Mouse (Mus musculus): Measurements from ENCODE around the gene Cntnap2. TPM values are rescaled to one million over a fixed set of nuclear protein-coding genes. Genes with fewer than 3 reads are reported as not detected.

Gene Cntnap2
- total and polyA plus RNA-seq, 3 experiments: 0.05 TPM; not detected in 2

DNA sequence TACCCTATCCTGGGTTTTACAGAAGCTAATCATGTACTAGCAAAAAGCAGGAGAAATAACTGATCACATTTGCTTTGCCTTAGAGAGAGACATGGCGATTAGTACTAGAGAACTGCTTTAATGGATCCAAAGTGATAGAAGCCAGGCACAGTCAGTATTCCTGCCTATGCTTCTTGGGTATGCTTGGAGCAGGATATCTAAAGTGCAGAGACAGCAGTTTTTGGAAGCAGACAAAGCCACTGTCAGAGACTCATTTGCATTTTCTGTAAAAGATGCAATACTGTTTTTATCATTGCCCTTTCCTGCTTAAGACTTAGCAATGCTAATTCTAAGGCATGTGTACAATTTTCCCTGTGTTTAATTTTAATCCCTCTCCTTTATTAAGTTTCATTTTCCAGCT lies 1637.0 kb downstream of the Cntnap2 start:
- no peak for ATAC-seq (ENCODE audit: extremely low read depth, insufficient number of reproducible peaks, low FRiP score, poor library complexity, severe bottlenecking)
- DNase-seq (ENCODE audit: low spot score): no peak
- Histone ChIP-seq H3K36me3 (replicated peaks) (no peaks in the 10 kb centered on the region), H3K27me3 (ENCODE audit: insufficient read depth, low read length) (no peaks in the 10 kb centered on the region), H3K4me3 (ENCODE audit: low read depth, low read length) (no peak overlapping the region), H3K9me3 (replicated peaks) (no peaks in the 10 kb centered on the region), H3K4me1 (ENCODE audit: insufficient read depth, low read depth, low read length) (no peaks in the 10 kb centered on the region)
- TF ChIP-seq TAL1 (conservative IDR thresholded peaks at IDR 0.05; ENCODE audit: low read depth, low read length) (no peak), GATA2 (IDR thresholded peaks at IDR 0.05; ENCODE audit: borderline replicate concordance, low read depth, low read length) (no peak), POLR2AphosphoS5 (IDR thresholded peaks at IDR 0.05; ENCODE audit: insufficient replicate concordance, low read depth, low read length) (no peak), GATA1 (IDR thresholded peaks at IDR 0.05; ENCODE audit: borderline replicate concordance, low read length) (no peak), CTCF (IDR thresholded peaks at IDR 0.05; ENCODE audit: low read depth, low read length) (no peak)

- Histone ChIP-seq H3K4me3 (ENCODE audit: low read depth, low read length) (no peak overlapping the region), H3K27me3 (ENCODE audit: insufficient read depth, low read length) (no peaks in the 10 kb centered on the region), H3K9me3 (replicated peaks) (no peaks in the 10 kb centered on the region), H3K36me3 (replicated peaks) (no peaks in the 10 kb centered on the region), H3K4me1 (ENCODE audit: insufficient read depth, low read depth, low read length) (no peaks in the 10 kb centered on the region)
- DNase-seq (ENCODE audit: low spot score) (no peak), ATAC-seq (ENCODE audit: extremely low read depth, insufficient number of reproducible peaks, low FRiP score, poor library complexity, severe bottlenecking) (no peak)
- no peak for TF ChIP-seq CTCF (IDR thresholded peaks at IDR 0.05; ENCODE audit: low read depth, low read length)
These were observed 1640.2 kb downstream of the Cntnap2 start for GRCm38 (mm10) chr6:46699343-46699742.

DNA sequence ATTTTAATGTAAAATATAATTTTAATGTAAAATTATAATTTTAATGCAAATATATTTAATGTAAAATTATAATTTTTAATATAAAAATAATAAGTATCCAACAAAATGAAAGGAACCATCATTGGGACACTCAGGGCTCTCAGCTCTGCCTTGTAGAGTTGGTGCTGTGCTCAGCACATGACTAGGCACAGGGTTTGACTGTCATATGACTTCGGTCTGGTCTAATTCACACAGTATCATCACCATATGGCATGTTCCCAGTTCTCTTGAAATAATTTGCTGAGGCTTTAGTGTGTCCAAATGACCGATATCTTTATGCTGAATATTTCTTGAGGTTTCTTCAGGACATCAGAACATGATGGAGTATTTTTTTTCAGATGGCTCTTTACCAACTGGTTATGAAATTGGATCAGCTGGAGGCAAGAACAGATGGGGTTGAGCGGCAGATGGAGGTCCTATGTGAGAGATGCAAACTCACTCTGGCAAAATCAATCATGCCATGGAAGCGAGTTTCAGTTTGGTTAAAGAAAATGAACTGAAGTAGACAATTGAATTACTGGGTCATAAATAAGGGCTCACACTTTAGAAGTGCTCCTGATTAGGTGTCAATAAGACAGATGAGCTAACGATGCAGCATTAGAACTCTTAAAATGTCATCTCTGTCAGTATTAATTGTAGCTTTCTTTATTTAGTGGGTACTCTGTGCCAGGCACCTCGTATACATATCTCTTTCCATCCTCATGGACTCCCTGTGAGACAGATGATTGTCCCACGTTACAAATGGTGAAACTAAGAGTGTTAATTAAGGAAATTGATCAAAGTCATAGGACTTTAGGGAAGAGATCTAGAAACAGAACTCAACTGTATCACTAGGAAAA lies 1645.4 kb downstream of the Cntnap2 start:
- Histone ChIP-seq H3K27me3 (ENCODE audit: insufficient read depth, low read length) (no peaks in the 10 kb centered on the region), H3K9me3 (replicated peaks) (no peaks in the 10 kb centered on the region), H3K36me3 (replicated peaks) (no peaks in the 10 kb centered on the region), H3K4me1 (ENCODE audit: insufficient read depth, low read depth, low read length) (no peaks in the 10 kb centered on the region), H3K4me3 (ENCODE audit: low read depth, low read length) (no peak overlapping the region)
- TF ChIP-seq POLR2AphosphoS5 (IDR thresholded peaks at IDR 0.05; ENCODE audit: insufficient replicate concordance, low read depth, low read length) (no peak), CTCF (IDR thresholded peaks at IDR 0.05; ENCODE audit: low read depth, low read length) (no peak), GATA2 (IDR thresholded peaks at IDR 0.05; ENCODE audit: borderline replicate concordance, low read depth, low read length) (no peak), TAL1 (conservative IDR thresholded peaks at IDR 0.05; ENCODE audit: low read depth, low read length) (no peak), GATA1 (IDR thresholded peaks at IDR 0.05; ENCODE audit: borderline replicate concordance, low read length) (no peak)
- ATAC-seq (ENCODE audit: extremely low read depth, insufficient number of reproducible peaks, low FRiP score, poor library complexity, severe bottlenecking) (no peak), DNase-seq (ENCODE audit: low spot score) (no peak)

GRCm38 (mm10) chr6:46705926-46706325 lies 1646.8 kb downstream of the Cntnap2 start:
- Histone ChIP-seq H3K27me3 (ENCODE audit: insufficient read depth, low read length) (no peaks in the 10 kb centered on the region), H3K4me1 (ENCODE audit: insufficient read depth, low read depth, low read length) (no peaks in the 10 kb centered on the region), H3K9me3 (replicated peaks) (no peaks in the 10 kb centered on the region), H3K36me3 (replicated peaks) (no peaks in the 10 kb centered on the region), H3K4me3 (ENCODE audit: low read depth, low read length) (no peak overlapping the region)
- DNase-seq (ENCODE audit: low spot score): no peak
- no peak for TF ChIP-seq CTCF (IDR thresholded peaks at IDR 0.05; ENCODE audit: low read depth, low read length)
- no peak for TF ChIP-seq GATA1 (IDR thresholded peaks at IDR 0.05; ENCODE audit: borderline replicate concordance, low read length)
- no peak for TF ChIP-seq TAL1 (conservative IDR thresholded peaks at IDR 0.05; ENCODE audit: low read depth, low read length)
- TF ChIP-seq GATA2 (IDR thresholded peaks at IDR 0.05; ENCODE audit: borderline replicate concordance, low read depth, low read length): no peak
- TF ChIP-seq POLR2AphosphoS5 (IDR thresholded peaks at IDR 0.05; ENCODE audit: insufficient replicate concordance, low read depth, low read length): no peak
- no peak for ATAC-seq (ENCODE audit: extremely low read depth, insufficient number of reproducible peaks, low FRiP score, poor library complexity, severe bottlenecking)

- Histone ChIP-seq H3K27me3 (ENCODE audit: insufficient read depth, low read length) (no peaks in the 10 kb centered on the region), H3K9me3 (replicated peaks) (no peaks in the 10 kb centered on the region), H3K4me1 (ENCODE audit: insufficient read depth, low read depth, low read length) (no peaks in the 10 kb centered on the region), H3K4me3 (ENCODE audit: low read depth, low read length) (no peak overlapping the region), H3K36me3 (replicated peaks) (no peaks in the 10 kb centered on the region)
- ATAC-seq (ENCODE audit: extremely low read depth, insufficient number of reproducible peaks, low FRiP score, poor library complexity, severe bottlenecking) (no peak), DNase-seq (ENCODE audit: low spot score) (no peak)
- TF ChIP-seq GATA1 (IDR thresholded peaks at IDR 0.05; ENCODE audit: borderline replicate concordance, low read length): no peak
- no peak for TF ChIP-seq GATA2 (IDR thresholded peaks at IDR 0.05; ENCODE audit: borderline replicate concordance, low read depth, low read length)
- TF ChIP-seq CTCF (IDR thresholded peaks at IDR 0.05; ENCODE audit: low read depth, low read length): no peak
These were observed 1657.4 kb downstream of the Cntnap2 start for GRCm38 (mm10) chr6:46716576-46716975.

GRCm38 (mm10) chr6:46733794-46734193 lies 1674.6 kb downstream of the Cntnap2 start:
- H3K9me3 ChIP-seq (replicated peaks): no peaks in the 10 kb centered on the region
- H3K4me3 ChIP-seq (ENCODE audit: low read depth, low read length): no peak overlapping the region
- DNase-seq (ENCODE audit: low spot score) (no peak), ATAC-seq (ENCODE audit: extremely low read depth, insufficient number of reproducible peaks, low FRiP score, poor library complexity, severe bottlenecking) (no peak)
- no peaks in the 10 kb centered on the region for H3K36me3 ChIP-seq (replicated peaks)
- H3K4me1 ChIP-seq (ENCODE audit: insufficient read depth, low read depth, low read length): no peaks in the 10 kb centered on the region
- no peaks in the 10 kb centered on the region for H3K27me3 ChIP-seq (ENCODE audit: insufficient read depth, low read length)
- TF ChIP-seq TAL1 (conservative IDR thresholded peaks at IDR 0.05; ENCODE audit: low read depth, low read length) (no peak), CTCF (IDR thresholded peaks at IDR 0.05; ENCODE audit: low read depth, low read length) (no peak), GATA1 (IDR thresholded peaks at IDR 0.05; ENCODE audit: borderline replicate concordance, low read length) (no peak), POLR2AphosphoS5 (IDR thresholded peaks at IDR 0.05; ENCODE audit: insufficient replicate concordance, low read depth, low read length) (no peak), GATA2 (IDR thresholded peaks at IDR 0.05; ENCODE audit: borderline replicate concordance, low read depth, low read length) (no peak)

Measured in G1E (cell line).